ENCODE assay signal across 8 mouse cellular contexts in genomic region chr19:34877898-34878602, GRCm38 (mm10). TPM values are rescaled to one million over a fixed set of nuclear protein-coding genes. Genes with fewer than 3 reads are reported as not detected.
A peak's percentile ranks its signal among the peaks of the same experiment; 100 is the strongest.
DNase-seq lines count a peak whose midpoint lies in the region; ATAC-seq lines count a peak whose summit lies in the region.

No protein-coding gene starts in this region.

- no peaks in the 10 kb centered on the region for H3K27me3 ChIP-seq in heart, embryonic 14.5 days (ENCODE audit: control insufficient read depth, insufficient read depth, low read length)
- H3K27me3 ChIP-seq in liver, embryonic 13.5 days, result no peaks in the 10 kb centered on the region
- no peaks in the 10 kb centered on the region for H3K27me3 ChIP-seq in neural tube, embryonic 12.5 days (replicated peaks)

- ATAC-seq in CD4-positive, CD25-positive, alpha-beta regulatory T cell, adult 4 months, result peak; percentile 90
- peak; percentile 94 for ATAC-seq in heart, embryonic 14.5 days (ENCODE audit: insufficient number of reproducible peaks, insufficient read depth, low FRiP score, low read depth)
- peak; percentile 93 for ATAC-seq in liver, embryonic 13.5 days (ENCODE audit: low read depth)
- ATAC-seq in neural tube, embryonic 12.5 days (ENCODE audit: low FRiP score, low read depth), result peak; percentile 95

- no peaks in the 10 kb centered on the region for H3K36me3 ChIP-seq in heart, embryonic 14.5 days (ENCODE audit: control insufficient read depth, insufficient read depth, low read length)
- no peaks in the 10 kb centered on the region for H3K36me3 ChIP-seq in liver, embryonic 13.5 days
- H3K36me3 ChIP-seq in neural tube, embryonic 12.5 days, result no peaks in the 10 kb centered on the region

- H3K9ac ChIP-seq in heart, embryonic 14.5 days (ENCODE audit: low read length), result peak overlapping the region; percentile 97
- peak overlapping the region; percentile 86 for H3K9ac ChIP-seq in liver, embryonic 13.5 days
- peak overlapping the region; percentile 94 for H3K9ac ChIP-seq in neural tube, embryonic 12.5 days

- under 1% methylated on average over 45 of the region's 45 CpGs for WGBS in heart, embryonic 14.5 days
- WGBS in liver, embryonic 13.5 days (ENCODE audit: insufficient replicate concordance), result under 1% methylated on average over 44 of the region's 45 CpGs
- under 1% methylated on average over 45 of the region's 45 CpGs for WGBS in neural tube, embryonic 12.5 days

- H3K27ac ChIP-seq in brown adipose tissue, adult 24 weeks (replicated peaks; ENCODE audit: low read depth, low read length), result peak overlapping the region; percentile 92
- H3K27ac ChIP-seq in heart, embryonic 14.5 days (replicated peaks in 1 of 2; ENCODE audit: control insufficient read depth in 1 of 2, insufficient read depth in 1 of 2, low read depth in 2 of 2, low read length in 2 of 2), result peak overlapping the region; percentile 98 to 99
- H3K27ac ChIP-seq in liver, embryonic 13.5 days, result peak overlapping the region; percentile 91
- H3K27ac ChIP-seq in neural tube, embryonic 12.5 days, result peak overlapping the region; percentile 96

- peak; percentile 89 for DNase-seq in fibroblast of lung, adult 2 months (ENCODE audit: low read depth)
- DNase-seq in kidney, postnatal 14 days, result peak; percentile 95
- peak; percentile 74 for DNase-seq in liver, embryonic 13.5 days
- peak; percentile 88 for DNase-seq in telencephalon, adult 2 months (ENCODE audit: low read depth, low spot score)

- H3K4me3 ChIP-seq in brown adipose tissue, adult 24 weeks (ENCODE audit: insufficient read depth, low read depth, low read length), result peak overlapping the region; percentile 91
- peak overlapping the region; percentile 84 to 97 for H3K4me3 ChIP-seq in heart, embryonic 14.5 days (ENCODE audit: control insufficient read depth in 1 of 2, insufficient read depth in 1 of 2, low read depth in 1 of 2, low read length in 2 of 2)
- H3K4me3 ChIP-seq in liver, embryonic 13.5 days (replicated peaks), result peak overlapping the region; percentile 78
- peak overlapping the region; percentile 89 for H3K4me3 ChIP-seq in neural tube, embryonic 12.5 days

- H3K9me3 ChIP-seq in heart, embryonic 14.5 days (ENCODE audit: control insufficient read depth, low read length), result no peaks in the 10 kb centered on the region
- H3K9me3 ChIP-seq in liver, embryonic 13.5 days (replicated peaks), result no peaks in the 10 kb centered on the region
- H3K9me3 ChIP-seq in neural tube, embryonic 12.5 days, result no peaks in the 10 kb centered on the region

- H3K4me2 ChIP-seq in heart, embryonic 14.5 days (ENCODE audit: low read length), result peak overlapping the region; percentile 84
- H3K4me2 ChIP-seq in liver, embryonic 13.5 days, result peak overlapping the region; percentile 95
- H3K4me2 ChIP-seq in neural tube, embryonic 12.5 days (replicated peaks), result peak overlapping the region; percentile 77

- H3K4me1 ChIP-seq in brown adipose tissue, adult 24 weeks (ENCODE audit: control insufficient read depth, insufficient read depth, insufficient read length, low read length), result peaks cover 11% of the 10 kb centered on the region; the same call in 1 of the 2 replicates
- H3K4me1 ChIP-seq in heart, embryonic 14.5 days (ENCODE audit: control insufficient read depth in 2 of 2, insufficient read depth in 2 of 2, low read length in 2 of 2), result peaks cover 9 to 16% of the 10 kb centered on the region in 2 experiments
- H3K4me1 ChIP-seq in liver, embryonic 13.5 days (replicated peaks), result peaks cover 26% of the 10 kb centered on the region
- peaks cover 4% of the 10 kb centered on the region for H3K4me1 ChIP-seq in neural tube, embryonic 12.5 days

RNA-seq across cellular contexts. Expression of gene Pank1, which starts 1.2 kb away (rescaled TPM):
- polyA plus RNA-seq in CD4-positive, CD25-positive, alpha-beta regulatory T cell, adult 4 months (2017; shearing (Covaris generic)), result under 1 TPM; 0.42 to 0.57 TPM
- 200 and 231 TPM in 2 replicates for polyA plus RNA-seq in brown adipose tissue, adult 24 weeks (2012; ENCODE audit: insufficient read depth, insufficient read length, missing spikeins)
- polyA plus RNA-seq in heart, embryonic 14.5 days (2014; fragmentation: Nextera tagmentation; extraction: Ambion mirVana), result 17.5 and 19.4 TPM in 2 replicates
- polyA plus RNA-seq in liver, embryonic 13.5 days (2015; fragmentation: Nextera tagmentation; extraction: Ambion mirVana), result 4.6 and 6.1 TPM in 2 replicates
- 9.2 and 9.9 TPM in 2 replicates for polyA plus RNA-seq in neural tube, embryonic 12.5 days (2016; fragmentation: Nextera tagmentation; extraction: Ambion mirVana)

RNA-seq across cellular contexts. Expression of gene Kif20b, which starts 44.1 kb away (rescaled TPM):
- polyA plus RNA-seq in CD4-positive, CD25-positive, alpha-beta regulatory T cell, adult 4 months (2017; shearing (Covaris generic)), result 10 to 100 TPM; 21.4 to 27.6 TPM
- 0.95 TPM in 1 of 2 replicates, not detected in the other for polyA plus RNA-seq in brown adipose tissue, adult 24 weeks (2012; ENCODE audit: insufficient read depth, insufficient read length, missing spikeins)
- 33.2 and 38.0 TPM in 2 replicates for polyA plus RNA-seq in heart, embryonic 14.5 days (2014; fragmentation: Nextera tagmentation; extraction: Ambion mirVana)
- 40.0 and 48.7 TPM in 2 replicates for polyA plus RNA-seq in liver, embryonic 13.5 days (2015; fragmentation: Nextera tagmentation; extraction: Ambion mirVana)
- 40.6 and 41.5 TPM in 2 replicates for polyA plus RNA-seq in neural tube, embryonic 12.5 days (2016; fragmentation: Nextera tagmentation; extraction: Ambion mirVana)

Comparison
In these comparisons a context has a peak if more than half of its experiments do, and no peak if none do; other contexts are left out.
1. Peak in every context shown above with its lines: DNase-seq, ATAC-seq, H3K4me3 ChIP-seq and H3K27ac ChIP-seq.
2. RNA of gene Kif20b, which starts 44.1 kb away (polyA plus RNA-seq): 40.6 to 41.5 TPM in neural tube, embryonic 12.5 days, 40.0 to 48.7 TPM in liver, embryonic 13.5 days, 33.2 to 38.0 TPM in heart, embryonic 14.5 days and 21.4 to 27.6 TPM in CD4-positive, CD25-positive, alpha-beta regulatory T cell, adult 4 months; 0.95 TPM in brown adipose tissue, adult 24 weeks; every median in the first group is over 10 times any median in the second.